Mouse (Mus musculus): ENCODE data around the gene Rbks.

DNA sequence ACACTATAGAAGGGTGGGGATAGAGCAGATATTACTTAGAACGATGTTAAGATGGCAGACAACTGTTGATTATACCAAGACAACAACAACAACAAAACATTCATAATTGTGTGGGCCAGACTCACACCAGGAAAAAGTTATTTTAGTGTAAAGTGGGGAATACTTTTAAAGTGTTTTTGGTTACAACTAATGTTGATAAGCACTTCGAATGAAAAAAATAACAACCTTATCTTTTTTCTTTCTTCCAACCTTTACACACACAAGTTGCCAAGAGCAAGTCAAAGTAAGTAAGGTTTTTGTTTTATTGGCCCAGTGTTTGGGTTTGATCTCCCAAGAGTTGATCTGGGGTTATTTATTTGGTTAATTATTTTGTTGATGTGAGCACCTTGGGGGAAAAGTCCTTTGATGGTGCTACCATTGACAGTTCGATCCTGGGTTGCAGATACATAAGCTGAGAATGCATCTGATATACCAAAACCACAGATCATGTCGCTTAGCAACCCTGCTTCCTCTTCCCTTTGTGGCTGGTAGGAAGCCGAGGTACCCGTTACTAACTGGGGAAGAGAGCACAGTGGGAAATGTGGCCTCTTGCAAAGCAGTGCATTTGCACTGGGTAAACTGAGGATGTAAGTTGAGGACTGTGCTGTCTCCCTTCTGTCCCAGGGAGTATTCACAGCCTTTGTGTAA, 82.9 kb downstream of the Rbks start:
- TF ChIP-seq EP300 (IDR thresholded peaks at IDR 0.05; ENCODE audit: low read depth) (no peak), CTCF (IDR thresholded peaks at IDR 0.05; ENCODE audit: low read depth) (no peak)

Measured in liver, embryonic 14.5 days (tissue).